Mouse (Mus musculus): Measurements from ENCODE around the gene Arhgap35.

Gene Arhgap35

DNA sequence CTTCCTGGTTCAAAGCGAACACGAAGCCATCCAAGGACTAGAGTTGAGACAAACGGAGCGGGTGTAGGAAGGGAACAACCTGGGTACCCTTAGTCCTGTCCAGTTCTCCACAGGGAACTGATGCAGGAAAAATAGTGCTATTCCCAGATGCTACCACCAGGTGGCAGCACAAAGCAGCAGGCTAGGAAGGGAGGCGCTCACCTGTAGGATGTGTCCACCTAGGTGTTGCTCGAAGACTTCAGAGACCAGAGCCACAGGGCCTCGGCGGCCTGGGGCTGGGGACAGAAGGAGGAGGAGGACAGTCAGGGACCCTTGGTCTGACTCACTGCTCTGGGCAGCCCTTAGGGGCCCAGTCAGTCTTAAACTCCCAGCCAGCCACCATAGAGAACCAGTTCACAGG is 149.6 kb downstream of the Arhgap35 start:
- peak; percentile 81 to 84 for DNase-seq

DNA sequence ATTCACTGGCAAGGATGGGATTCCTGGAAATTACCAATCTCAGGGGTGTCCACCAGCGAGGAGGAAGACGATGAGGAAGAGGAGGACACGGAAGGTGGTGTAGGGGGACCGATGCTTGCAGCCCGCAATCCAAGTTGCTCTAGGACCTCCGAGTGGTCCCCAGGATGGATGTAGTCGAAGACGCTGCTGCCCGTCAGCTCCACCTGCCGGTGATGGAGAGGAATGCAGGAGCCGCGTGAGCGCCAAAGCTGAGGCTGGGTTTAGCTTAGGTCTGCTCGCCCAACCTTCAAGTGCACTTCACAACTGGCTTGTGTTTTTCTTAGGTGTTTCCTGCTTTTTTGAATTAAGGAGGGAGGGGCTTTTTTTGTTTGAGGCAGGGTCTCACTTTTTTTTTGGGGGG is 151.6 kb downstream of the Arhgap35 start:
- DNase-seq: peak; percentile 79 to 86

DNA sequence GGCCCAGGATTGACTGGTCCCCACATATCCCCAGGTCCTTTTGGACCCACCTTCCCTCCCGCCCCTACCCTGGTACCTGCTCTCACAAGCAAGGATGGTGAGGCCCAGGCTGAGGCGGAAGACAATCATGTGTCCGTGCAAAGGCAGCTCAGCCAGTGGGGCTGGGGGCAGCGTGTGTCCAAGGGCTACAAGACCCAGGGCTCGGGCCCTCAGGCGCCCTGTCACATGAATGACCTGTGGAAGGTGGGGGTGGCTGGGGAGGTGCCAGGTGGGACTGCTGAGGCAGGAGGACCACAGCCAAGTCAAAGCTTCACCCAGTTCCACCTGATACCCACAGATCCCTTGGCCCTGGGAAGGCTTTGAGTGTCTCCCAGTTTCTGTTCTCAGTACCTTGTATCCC is 153.1 kb downstream of the Arhgap35 start:
- DNase-seq: no peak

DNA sequence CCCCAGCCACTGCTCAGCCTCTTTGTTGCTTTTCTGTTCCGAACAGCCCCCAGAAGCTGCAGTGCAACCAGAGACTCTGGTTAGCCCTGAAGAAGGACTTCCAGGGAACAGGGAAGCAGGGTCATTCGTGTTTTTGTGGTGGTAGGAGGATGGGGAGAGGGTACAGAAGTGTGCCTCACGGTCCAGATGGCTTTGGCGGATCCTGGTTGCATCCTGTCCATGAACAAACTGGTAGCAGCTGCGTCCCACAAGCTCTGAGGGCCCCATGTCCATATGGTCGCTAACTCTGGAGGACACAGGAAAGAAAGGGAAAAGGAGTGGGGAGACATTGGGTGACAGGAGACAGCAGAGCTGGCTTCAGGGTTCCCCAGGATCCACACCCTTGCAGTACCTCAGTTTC is 153.6 kb downstream of the Arhgap35 start:
- DNase-seq: no peak

DNA sequence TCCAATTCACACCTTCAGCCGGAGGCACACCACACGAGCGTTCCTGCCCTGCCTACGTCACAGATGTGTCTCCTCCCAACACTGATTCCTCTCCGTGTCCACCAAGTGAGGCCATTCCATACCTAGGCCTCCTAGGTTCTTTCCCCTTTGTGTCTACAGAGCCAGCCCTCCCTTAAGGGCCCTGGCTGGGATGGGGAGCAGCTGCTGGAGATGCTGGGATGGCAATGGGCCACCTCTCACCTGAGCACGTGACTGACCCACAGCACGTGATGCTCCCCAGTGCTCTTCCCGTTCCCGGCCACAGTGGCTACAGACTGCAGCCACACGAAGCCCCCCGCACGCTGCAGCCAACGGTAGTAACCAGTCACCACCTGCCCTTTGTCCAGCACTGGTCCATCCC is 154.2 kb downstream of the Arhgap35 start:
- peak; percentile 53 to 57 for DNase-seq

DNA sequence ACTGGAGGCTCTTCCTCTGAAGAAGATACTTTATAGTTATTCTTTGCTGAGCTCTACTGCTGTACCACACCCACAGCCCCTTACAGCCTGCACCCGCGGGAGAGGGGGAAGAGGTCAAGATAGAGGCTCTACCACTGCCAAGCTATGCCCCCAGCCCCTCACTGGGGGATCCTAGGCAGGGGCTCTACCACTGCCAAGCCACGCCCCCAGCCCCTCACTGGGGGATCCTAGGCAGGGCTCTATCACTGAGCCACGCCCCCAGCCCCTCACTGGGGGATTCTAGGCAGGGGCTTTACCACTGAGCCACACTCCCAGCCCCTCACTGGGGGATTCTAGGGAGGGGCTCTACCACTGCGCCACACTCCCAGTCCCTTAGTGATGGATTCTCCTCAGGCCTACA is 158.5 kb downstream of the Arhgap35 start:
- DNase-seq: no peak

DNA sequence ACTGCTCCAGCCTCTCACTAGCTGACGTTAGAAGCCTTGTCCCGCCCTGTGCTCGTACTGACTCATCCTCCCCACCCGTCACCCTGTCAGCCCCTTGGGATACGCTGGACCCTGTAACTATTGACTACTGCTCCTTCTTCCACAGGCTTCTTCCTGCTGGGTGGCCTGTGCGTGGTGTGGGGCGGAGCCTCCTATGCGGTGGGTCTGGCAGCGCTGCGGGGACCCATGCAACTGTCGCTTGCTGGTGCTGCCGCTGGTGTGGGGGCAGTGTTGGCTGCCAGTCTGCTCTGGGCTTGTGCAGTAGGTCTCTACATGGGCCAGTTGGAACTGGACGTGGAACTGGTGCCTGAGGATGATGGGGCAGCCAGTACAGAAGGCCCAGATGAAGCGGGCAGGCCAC is 159.8 kb downstream of the Arhgap35 start:
- DNase-seq: no peak

DNA sequence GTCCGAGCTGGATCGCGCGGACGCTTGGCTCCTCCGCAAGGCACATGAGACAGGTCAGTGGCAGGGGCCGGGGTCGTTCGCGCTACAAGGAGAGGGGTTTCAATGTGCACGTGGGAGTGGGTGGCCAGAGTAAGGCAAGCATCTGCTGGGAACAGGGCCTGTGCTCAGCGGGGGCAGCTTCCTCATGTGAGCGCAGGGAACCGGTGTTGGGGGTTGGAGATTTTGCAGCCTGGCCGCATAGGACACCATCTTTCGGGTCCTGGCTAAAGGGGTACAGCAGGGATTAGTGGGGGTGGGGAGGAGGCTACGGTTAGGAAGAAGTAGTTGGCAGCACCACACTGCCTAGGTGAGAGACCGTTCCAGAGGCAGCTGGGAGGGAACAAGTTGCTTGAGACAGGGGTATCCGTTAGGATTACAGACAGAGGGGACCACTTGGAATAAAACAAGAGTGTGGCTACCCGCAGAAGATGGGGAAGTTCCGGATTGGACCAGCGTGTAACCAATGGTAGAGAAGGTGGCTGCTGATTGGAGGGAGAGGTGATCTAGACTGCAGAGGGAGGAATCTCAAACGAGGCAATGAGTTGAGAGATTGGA is 161.6 kb downstream of the Arhgap35 start:
- peak; percentile 62 to 72 for DNase-seq

DNA sequence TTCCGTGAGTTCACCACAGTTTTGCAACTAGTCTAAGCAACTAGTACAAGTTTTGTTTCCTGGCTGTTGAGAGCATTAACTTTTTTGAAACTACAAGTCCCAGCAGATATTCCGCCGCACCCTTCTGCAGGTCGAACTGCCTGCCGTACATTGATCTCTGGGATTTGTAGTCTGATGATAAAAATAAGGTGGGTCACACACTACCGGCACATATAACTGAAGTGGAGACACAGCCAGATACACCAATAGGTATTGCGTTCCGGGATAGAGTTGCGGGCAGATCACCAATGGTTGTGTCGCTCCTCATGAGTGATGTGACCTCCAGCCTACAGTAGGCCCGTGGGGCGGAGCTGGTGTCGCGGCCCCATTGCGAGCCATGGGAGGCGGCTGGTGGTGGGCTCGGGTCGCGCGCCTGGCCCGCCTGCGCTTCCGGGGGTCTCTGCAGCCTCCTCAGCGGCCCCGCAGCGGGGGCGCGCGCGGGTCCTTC is 162.2 kb downstream of the Arhgap35 start, which contains the start of gene Tmem160:
Tmem160 (plus strand) TSS at position 193 of the 487 bp plus-strand sequence.
- DNase-seq: peak; percentile 87 to 93

DNA sequence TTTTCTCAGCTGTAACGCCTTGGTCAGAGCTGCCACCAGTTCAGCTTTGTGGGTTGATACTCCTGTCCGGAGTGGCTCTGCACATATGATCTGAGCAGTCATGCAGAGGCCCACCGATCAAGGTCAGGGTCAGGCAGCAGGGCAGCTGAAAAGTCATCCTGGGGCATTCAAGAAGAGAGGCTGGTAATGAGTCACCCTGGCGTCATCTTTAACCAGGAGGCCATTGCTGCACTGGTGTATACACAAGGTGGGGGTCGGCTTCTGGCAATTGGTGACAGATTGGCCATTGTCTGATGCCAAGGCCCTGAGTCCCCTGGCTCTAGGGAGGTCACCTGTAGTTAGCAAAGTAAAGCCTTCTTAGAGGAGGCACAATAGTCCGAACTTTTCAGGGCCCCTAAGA is 163.1 kb downstream of the Arhgap35 start:
- DNase-seq: no peak
